Mouse (Mus musculus): ENCODE data around the gene Nyap1. TPM values are rescaled to one million over a fixed set of nuclear protein-coding genes. Genes with fewer than 3 reads are reported as not detected.
A peak's percentile ranks its signal among the peaks of the same experiment; 100 is the strongest.

The Nyap1 gene
- polyA plus RNA-seq, 1 experiment from 2014 or later = 5.1 TPM

GRCm38 (mm10) chr5:137747326-137747961, 6.0 kb upstream of the Nyap1 start:
- no peak for DNase-seq (ENCODE audit: extremely low spot score, low spot score)
- Histone ChIP-seq H3K27ac (peak overlapping the region; percentile 94), H3K27me3 (ENCODE audit: poor library complexity, severe bottlenecking) (0 out of 2 replicates have a peak, but pooled peaks cover 4% of the 10 kb centered on the region), H3K36me3 (replicated peaks) (peaks cover 25% of the 10 kb centered on the region), H3K4me3 (peak overlapping the region; percentile 80), H3K9me3 (no peaks in the 10 kb centered on the region), H3K4me1 (peaks cover 52% of the 10 kb centered on the region)
- WGBS = 6% methylated on average over 26 of the region's 26 CpGs

GRCm38 (mm10) chr5:137746851-137747325, 5.5 kb upstream of the Nyap1 start:
- Histone ChIP-seq H3K36me3 (replicated peaks) (peaks cover 19% of the 10 kb centered on the region), H3K27me3 (ENCODE audit: poor library complexity, severe bottlenecking) (0 out of 2 replicates have a peak, but pooled peaks cover 7% of the 10 kb centered on the region), H3K27ac (peak overlapping the region; percentile 94), H3K9me3 (no peaks in the 10 kb centered on the region), H3K4me3 (peak overlapping the region; percentile 80), H3K4me1 (peaks cover 55% of the 10 kb centered on the region)
- WGBS = 1% methylated on average over 16 of the region's 16 CpGs
- DNase-seq (ENCODE audit: extremely low spot score, low spot score) = no peak

DNA sequence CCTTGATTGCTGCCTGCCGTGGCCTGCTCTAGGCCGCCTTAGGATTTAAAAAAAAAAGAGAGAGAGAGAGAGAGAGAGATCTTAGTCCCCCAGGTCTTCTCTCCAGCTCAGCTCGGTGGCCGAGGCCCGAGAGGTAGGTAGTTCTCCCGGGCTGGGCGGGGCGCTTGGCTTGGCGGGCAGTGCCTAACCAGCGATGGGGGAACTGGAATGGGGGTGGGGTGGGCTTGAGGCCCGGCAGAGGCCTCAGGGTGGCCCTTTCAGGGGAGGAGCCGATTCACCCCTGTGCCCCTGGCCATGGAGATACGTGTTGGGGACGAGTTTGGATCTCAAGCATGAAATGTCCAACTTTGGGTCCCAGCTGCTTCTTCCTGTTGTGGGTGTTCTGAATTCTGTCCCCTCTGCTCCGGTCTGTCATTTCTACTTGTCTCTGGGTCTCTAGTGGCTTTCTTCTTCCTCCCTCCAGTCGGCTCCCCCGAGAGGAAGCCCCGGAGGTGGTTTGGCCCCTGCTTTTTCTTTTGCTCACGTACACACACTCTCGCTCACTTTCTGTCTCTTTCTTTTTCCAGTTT, 5.0 kb upstream of the Nyap1 start:
- Histone ChIP-seq H3K4me1 (peaks cover 60% of the 10 kb centered on the region), H3K4me3 (peak overlapping the region; percentile 80), H3K27ac (peak overlapping the region; percentile 94), H3K27me3 (ENCODE audit: poor library complexity, severe bottlenecking) (0 out of 2 replicates have a peak, but pooled peaks cover 7% of the 10 kb centered on the region), H3K9me3 (no peaks in the 10 kb centered on the region), H3K36me3 (replicated peaks) (peaks cover 14% of the 10 kb centered on the region)
- under 1% methylated on average over 20 of the region's 20 CpGs for WGBS
- DNase-seq (ENCODE audit: extremely low spot score, low spot score) = peak; percentile 72

- peak within 1 kb of the TSS; percentile 94 for H3K27ac ChIP-seq
- H3K4me3 ChIP-seq = peak within 1 kb of the TSS; percentile 80
- peaks cover 69% of the 10 kb centered on the region for H3K4me1 ChIP-seq
- peak; percentile 86 for DNase-seq (ENCODE audit: extremely low spot score, low spot score)
- peaks cover 6% of the 10 kb centered on the region for H3K36me3 ChIP-seq (replicated peaks)
- H3K27me3 ChIP-seq (ENCODE audit: poor library complexity, severe bottlenecking) = 0 out of 2 replicates have a peak, but pooled peaks cover 7% of the 10 kb centered on the region
- WGBS = 5% methylated on average over 28 of the region's 28 CpGs
- no peaks in the 10 kb centered on the region for H3K9me3 ChIP-seq
These were observed 4.1 kb upstream of the Nyap1 start, which contains the start of gene Tsc22d4 for GRCm38 (mm10) chr5:137745214-137746171. Tsc22d4 (plus strand) TSS chr5:137745730.

GRCm38 (mm10) chr5:137744197-137744596, 2.8 kb upstream of the Nyap1 start:
- H3K4me1 ChIP-seq = peaks cover 78% of the 10 kb centered on the region

GRCm38 (mm10) chr5:137742836-137743235, 1.4 kb upstream of the Nyap1 start:
- H3K9me3 ChIP-seq = no peaks in the 10 kb centered on the region

More at GRCm38 (mm10) chr5:137744197-137744596, 2.8 kb upstream of the Nyap1 start:
- H3K27ac ChIP-seq = no peak overlapping the region
- DNase-seq (ENCODE audit: extremely low spot score, low spot score) = no peak
- H3K4me3 ChIP-seq = no peak overlapping the region
- 93% methylated on average over 7 of the region's 7 CpGs for WGBS
- no peaks in the 10 kb centered on the region for H3K36me3 ChIP-seq (replicated peaks)
- 0 out of 2 replicates have a peak, but pooled peaks cover 7% of the 10 kb centered on the region for H3K27me3 ChIP-seq (ENCODE audit: poor library complexity, severe bottlenecking)
- no peaks in the 10 kb centered on the region for H3K9me3 ChIP-seq

DNA sequence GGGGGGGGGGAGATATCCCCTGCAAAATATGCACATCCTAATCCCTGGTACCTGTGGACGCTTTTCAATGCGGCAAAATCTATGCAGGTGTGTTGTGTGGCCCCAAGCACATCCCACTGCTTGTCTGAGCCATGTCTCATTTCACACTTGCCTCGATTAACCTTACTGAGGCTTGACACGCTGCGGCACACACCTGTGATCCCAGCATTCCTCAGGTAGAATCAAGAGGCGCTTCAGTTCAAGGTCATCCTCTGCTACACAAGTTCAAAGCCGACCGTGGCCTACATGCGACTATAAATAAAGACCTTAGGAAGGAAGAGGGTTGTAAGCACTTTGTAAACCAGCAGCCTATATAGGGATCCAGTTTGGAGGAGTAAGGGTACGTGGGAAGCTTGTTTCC, 641 bp upstream of the Nyap1 start:
- 68% methylated on average over 10 of the region's 10 CpGs for WGBS
- H3K4me3 ChIP-seq = peak overlapping the region; percentile 77
- peak overlapping the region; percentile 90; the same call in 1 of the 2 replicates for H3K27ac ChIP-seq
- H3K9me3 ChIP-seq = no peaks in the 10 kb centered on the region
- DNase-seq (ENCODE audit: extremely low spot score, low spot score) = no peak
- H3K4me1 ChIP-seq = peaks cover 74% of the 10 kb centered on the region
- 0 out of 2 replicates have a peak, but pooled peaks cover 7% of the 10 kb centered on the region for H3K27me3 ChIP-seq (ENCODE audit: poor library complexity, severe bottlenecking)
- H3K36me3 ChIP-seq (replicated peaks) = peaks cover 13% of the 10 kb centered on the region

More at GRCm38 (mm10) chr5:137742836-137743235, 1.4 kb upstream of the Nyap1 start:
- H3K36me3 ChIP-seq (replicated peaks) = peaks cover 6% of the 10 kb centered on the region
- no peak overlapping the region for H3K4me3 ChIP-seq
- no peak for DNase-seq (ENCODE audit: extremely low spot score, low spot score)
- 93% methylated on average over 6 of the region's 6 CpGs for WGBS
- H3K4me1 ChIP-seq = peaks cover 78% of the 10 kb centered on the region
- H3K27ac ChIP-seq = no peak overlapping the region
- H3K27me3 ChIP-seq (ENCODE audit: poor library complexity, severe bottlenecking) = 0 out of 2 replicates have a peak, but pooled peaks cover 7% of the 10 kb centered on the region

GRCm38 (mm10) chr5:137740506-137740905, 901 bp downstream of the Nyap1 start:
- Histone ChIP-seq H3K36me3 (replicated peaks) (peaks cover 29% of the 10 kb centered on the region), H3K27ac (peak overlapping the region; percentile 90), H3K27me3 (ENCODE audit: poor library complexity, severe bottlenecking) (0 out of 2 replicates have a peak, but pooled peaks cover 7% of the 10 kb centered on the region), H3K9me3 (peaks cover 4% of the 10 kb centered on the region), H3K4me3 (peak overlapping the region; percentile 77), H3K4me1 (peaks cover 68% of the 10 kb centered on the region)
- WGBS = 5% methylated on average over 11 of the region's 11 CpGs
- DNase-seq (ENCODE audit: extremely low spot score, low spot score) = no peak

- Histone ChIP-seq H3K4me1 (peaks cover 68% of the 10 kb centered on the region), H3K36me3 (replicated peaks) (peaks cover 38% of the 10 kb centered on the region), H3K9me3 (peaks cover 4% of the 10 kb centered on the region), H3K27me3 (ENCODE audit: poor library complexity, severe bottlenecking) (0 out of 2 replicates have a peak, but pooled peaks cover 7% of the 10 kb centered on the region), H3K27ac (peak overlapping the region; percentile 90), H3K4me3 (peak overlapping the region; percentile 77)
- DNase-seq (ENCODE audit: extremely low spot score, low spot score) = no peak
- 52% methylated on average over 9 of the region's 9 CpGs for WGBS
These were observed 1.9 kb downstream of the Nyap1 start for GRCm38 (mm10) chr5:137739471-137739870.

DNA sequence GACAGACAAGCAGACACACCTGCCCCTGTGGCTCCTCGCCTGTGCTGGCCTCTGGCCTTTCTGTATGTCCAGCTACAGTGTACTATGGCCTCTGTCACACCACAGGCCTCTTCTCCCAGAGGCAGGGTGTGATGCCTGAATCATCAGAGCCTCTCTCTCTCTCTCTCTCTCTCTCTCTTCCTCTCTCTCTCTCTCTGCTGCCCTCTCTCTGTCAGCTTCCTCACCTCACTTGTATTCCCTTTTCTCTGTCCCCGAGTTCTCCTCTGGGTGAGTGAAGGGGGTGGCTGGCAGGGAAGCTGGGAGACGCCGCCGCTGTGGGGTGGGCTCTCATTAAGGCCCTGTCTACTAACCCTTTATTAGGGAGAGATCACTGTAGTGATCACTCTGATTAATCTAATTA, 2.9 kb downstream of the Nyap1 start:
- Histone ChIP-seq H3K9me3 (peaks cover 4% of the 10 kb centered on the region), H3K4me1 (peaks cover 77% of the 10 kb centered on the region), H3K27me3 (ENCODE audit: poor library complexity, severe bottlenecking) (0 out of 2 replicates have a peak, but pooled peaks cover 7% of the 10 kb centered on the region), H3K36me3 (replicated peaks) (peaks cover 41% of the 10 kb centered on the region), H3K27ac (peak overlapping the region; percentile 90), H3K4me3 (peak overlapping the region; percentile 77)
- 31% methylated on average over 5 of the region's 5 CpGs for WGBS
- DNase-seq (ENCODE audit: extremely low spot score, low spot score) = no peak

DNA sequence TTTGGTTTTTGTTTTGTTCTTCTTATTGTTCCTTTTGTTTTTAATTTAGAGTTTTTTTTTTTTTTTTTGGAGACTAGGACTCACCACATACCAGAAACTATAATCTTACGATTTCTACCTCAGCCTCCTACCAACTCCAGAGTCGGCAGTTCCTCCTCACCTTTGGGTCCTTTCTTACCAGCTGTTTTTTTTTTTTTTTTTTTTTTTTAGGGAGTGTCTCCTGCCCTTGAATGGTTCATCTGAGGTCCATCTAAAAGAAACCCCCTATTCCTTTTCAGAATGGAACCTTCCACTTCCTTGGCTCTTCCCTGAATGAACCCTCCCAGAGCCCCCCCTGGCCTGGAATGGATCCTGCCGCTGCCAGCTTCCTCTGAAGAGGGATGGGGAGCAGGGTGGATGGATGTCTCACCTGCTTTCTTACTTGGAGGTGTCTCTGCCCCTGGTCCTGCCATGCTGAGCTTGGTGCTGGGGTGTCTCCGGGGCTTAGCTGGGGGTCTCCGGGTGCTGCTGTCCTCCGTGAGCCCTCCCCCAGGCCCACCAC, 3.9 kb downstream of the Nyap1 start:
- Histone ChIP-seq H3K9me3 (peaks cover 4% of the 10 kb centered on the region), H3K4me1 (peaks cover 86% of the 10 kb centered on the region), H3K4me3 (peak overlapping the region; percentile 77; the same call in 1 of the 2 replicates), H3K27ac (peak overlapping the region; percentile 90; the same call in 1 of the 2 replicates), H3K36me3 (replicated peaks) (peaks cover 52% of the 10 kb centered on the region), H3K27me3 (ENCODE audit: poor library complexity, severe bottlenecking) (0 out of 2 replicates have a peak, but pooled peaks cover 3% of the 10 kb centered on the region)
- WGBS = 94% methylated on average over 6 of the region's 6 CpGs
- DNase-seq (ENCODE audit: extremely low spot score, low spot score) = no peak
